Mouse (Mus musculus): ENCODE measurements around the gene Mybpc2.

Gene Mybpc2

GRCm38 (mm10) chr7:44546274-44546673 lies 21.8 kb upstream of the Mybpc2 start:
- DNase-seq (ENCODE audit: low spot score) = no peak

- no peak for DNase-seq (ENCODE audit: low spot score)
These were observed 18.6 kb upstream of the Mybpc2 start for GRCm38 (mm10) chr7:44543071-44543470.

GRCm38 (mm10) chr7:44542555-44542954 lies 18.1 kb upstream of the Mybpc2 start:
- DNase-seq (ENCODE audit: low spot score) = no peak

GRCm38 (mm10) chr7:44538756-44539624 lies 14.5 kb upstream of the Mybpc2 start:
- DNase-seq (ENCODE audit: low spot score) = peak; percentile 54

- DNase-seq (ENCODE audit: low spot score) = peak; percentile 45
These were observed 13.0 kb upstream of the Mybpc2 start for GRCm38 (mm10) chr7:44537496-44537895.

GRCm38 (mm10) chr7:44537009-44537408 lies 12.6 kb upstream of the Mybpc2 start:
- DNase-seq (ENCODE audit: low spot score) = no peak

- DNase-seq (ENCODE audit: low spot score) = peak; percentile 47
These were observed 12.1 kb upstream of the Mybpc2 start for GRCm38 (mm10) chr7:44536590-44536968.

GRCm38 (mm10) chr7:44535657-44536589 lies 11.5 kb upstream of the Mybpc2 start:
- DNase-seq (ENCODE audit: low spot score) = no peak

- no peak for DNase-seq (ENCODE audit: low spot score)
These were observed 10.4 kb upstream of the Mybpc2 start for GRCm38 (mm10) chr7:44534656-44535441.

- DNase-seq (ENCODE audit: low spot score) = no peak
These were observed 9.8 kb upstream of the Mybpc2 start for GRCm38 (mm10) chr7:44534242-44534641.

- no peak for DNase-seq (ENCODE audit: low spot score)
These were observed 9.2 kb upstream of the Mybpc2 start for GRCm38 (mm10) chr7:44533746-44534045.

- no peak for DNase-seq (ENCODE audit: low spot score)
These were observed 8.7 kb upstream of the Mybpc2 start for GRCm38 (mm10) chr7:44532918-44533745.

- no peak for DNase-seq (ENCODE audit: low spot score)
These were observed 7.7 kb upstream of the Mybpc2 start, which contains the start of gene Spib for GRCm38 (mm10) chr7:44531946-44532732. Spib (minus strand) TSS chr7:44532071.

GRCm38 (mm10) chr7:44531207-44531606 lies 6.8 kb upstream of the Mybpc2 start:
- DNase-seq (ENCODE audit: low spot score) = no peak

- no peak for DNase-seq (ENCODE audit: low spot score)
These were observed 6.1 kb upstream of the Mybpc2 start for GRCm38 (mm10) chr7:44530507-44530906.

GRCm38 (mm10) chr7:44529518-44529917 lies 5.1 kb upstream of the Mybpc2 start:
- DNase-seq (ENCODE audit: low spot score) = no peak

GRCm38 (mm10) chr7:44527483-44528398 lies 3.3 kb upstream of the Mybpc2 start:
- peak; percentile 87 for DNase-seq (ENCODE audit: low spot score)

GRCm38 (mm10) chr7:44526414-44527154 lies 2.1 kb upstream of the Mybpc2 start:
- DNase-seq (ENCODE audit: low spot score) = no peak
